10 mouse cellular contexts compared by ENCODE assay signal in the genomic region with DNA sequence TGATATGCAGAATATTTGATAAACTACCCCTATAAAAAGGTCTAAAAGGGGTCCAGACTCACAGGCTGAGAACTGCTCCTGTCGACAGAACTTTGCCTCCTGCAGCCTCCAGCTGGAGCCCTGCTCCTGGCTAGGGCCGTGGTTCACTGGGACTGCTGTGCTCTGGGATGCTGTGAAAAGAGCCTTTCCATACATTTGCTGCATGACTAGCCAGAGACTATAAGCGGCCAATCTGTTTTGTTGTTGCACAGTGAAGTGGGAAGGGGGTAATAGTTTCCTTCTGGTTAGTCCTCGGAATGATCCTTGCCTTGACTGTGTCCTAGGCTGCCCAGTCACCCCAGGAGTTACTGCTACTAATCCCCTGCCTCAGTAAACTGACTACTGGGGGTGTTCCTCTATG. TPM values are rescaled to one million over a fixed set of nuclear protein-coding genes. Genes with fewer than 3 reads are reported as not detected.
DNase-seq lines count a peak whose midpoint lies in the region; ATAC-seq and TF ChIP-seq lines count a peak whose summit lies in the region.
"Had no signal": no experiment of that assay in that cellular context is flagged by ENCODE, and none has a peak within 500 bp of the region (broad histone marks: within the 10 kb centered on the region; RNA-seq: fewer than 3 reads in every experiment).

No protein-coding gene starts in this region.

- H3K9ac ChIP-seq in midbrain, embryonic 16.5 days (ENCODE audit: low read depth, low read length), result no peak overlapping the region
- no peak overlapping the region for H3K9ac ChIP-seq in hindbrain, embryonic 15.5 days
- no peak overlapping the region for H3K9ac ChIP-seq in midbrain, postnatal 0 days (replicated peaks; ENCODE audit: low read length, poor library complexity, severe bottlenecking)
- no peak overlapping the region for H3K9ac ChIP-seq in kidney, embryonic 15.5 days

- no peak for TF ChIP-seq CTCF in midbrain, postnatal 0 days (IDR thresholded peaks at IDR 0.05)

- DNase-seq in midbrain, embryonic 10.5 days (ENCODE audit: low spot score), result peak; percentile 64
- peak; percentile 48 for DNase-seq in embryo, embryonic 9.5 days (ENCODE audit: extremely low spot score)
- DNase-seq in midbrain, postnatal 0 days (ENCODE audit: low spot score), result peak; percentile 53
- DNase-seq in right cerebral cortex, postnatal 4 days, result no peak
- DNase-seq in frontal cortex, postnatal 14 days (ENCODE audit: low spot score in 2 of 2), result no peak

- H3K4me2 ChIP-seq in midbrain, embryonic 16.5 days (ENCODE audit: low read length), result no peak overlapping the region
- no peak overlapping the region for H3K4me2 ChIP-seq in hindbrain, embryonic 15.5 days
- no peak overlapping the region for H3K4me2 ChIP-seq in midbrain, postnatal 0 days (ENCODE audit: low read depth, low read length, poor library complexity, severe bottlenecking)
- H3K4me2 ChIP-seq in kidney, embryonic 15.5 days, result no peak overlapping the region

- no peaks in the 10 kb centered on the region for H3K9me3 ChIP-seq in midbrain, embryonic 10.5 days (replicated peaks)
- no peaks in the 10 kb centered on the region for H3K9me3 ChIP-seq in midbrain, embryonic 16.5 days (replicated peaks; ENCODE audit: control insufficient read depth, low read length, poor library complexity, severe bottlenecking)
- no peaks in the 10 kb centered on the region for H3K9me3 ChIP-seq in hindbrain, embryonic 15.5 days
- no peaks in the 10 kb centered on the region for H3K9me3 ChIP-seq in midbrain, postnatal 0 days (ENCODE audit: low read length)
- H3K9me3 ChIP-seq in kidney, embryonic 15.5 days (replicated peaks), result no peaks in the 10 kb centered on the region
- H3K9me3 ChIP-seq: heart, embryonic 10.5 days had no signal

- H3K4me1 ChIP-seq in midbrain, embryonic 10.5 days, result peaks cover 74% of the 10 kb centered on the region
- peaks cover 6% of the 10 kb centered on the region; the same call in 1 of the 2 replicates for H3K4me1 ChIP-seq in midbrain, embryonic 16.5 days (ENCODE audit: control insufficient read depth, insufficient read depth, low read length)
- peaks cover 24% of the 10 kb centered on the region for H3K4me1 ChIP-seq in hindbrain, embryonic 15.5 days (replicated peaks)
- H3K4me1 ChIP-seq in midbrain, postnatal 0 days (ENCODE audit: insufficient read depth, low read length), result peaks cover 5% of the 10 kb centered on the region; the same call in 1 of the 2 replicates
- H3K4me1 ChIP-seq in kidney, embryonic 15.5 days, result peaks cover 12% of the 10 kb centered on the region

- peak overlapping the region; percentile 3; the same call in 1 of the 2 replicates for H3K4me3 ChIP-seq in midbrain, embryonic 10.5 days
- H3K4me3 ChIP-seq in midbrain, embryonic 16.5 days (ENCODE audit: low read depth, low read length), result no peak overlapping the region
- H3K4me3 ChIP-seq in hindbrain, embryonic 15.5 days, result no peak overlapping the region
- no peak overlapping the region for H3K4me3 ChIP-seq in midbrain, postnatal 0 days (ENCODE audit: low read depth, low read length)
- H3K4me3 ChIP-seq in kidney, embryonic 15.5 days (replicated peaks), result no peak overlapping the region
- H3K4me3 ChIP-seq: heart, embryonic 10.5 days had no signal

- peak overlapping the region; percentile 72 for H3K27ac ChIP-seq in midbrain, embryonic 10.5 days (replicated peaks)
- H3K27ac ChIP-seq in midbrain, embryonic 16.5 days (ENCODE audit: low read length), result no peak overlapping the region
- peak overlapping the region; percentile 31; the same call in 1 of the 2 replicates for H3K27ac ChIP-seq in hindbrain, embryonic 15.5 days (replicated peaks)
- H3K27ac ChIP-seq in midbrain, postnatal 0 days (ENCODE audit: low read depth, low read length), result no peak overlapping the region
- H3K27ac ChIP-seq in kidney, embryonic 15.5 days, result no peak overlapping the region

- no peak for ATAC-seq in midbrain, embryonic 16.5 days
- ATAC-seq in hindbrain, embryonic 15.5 days (ENCODE audit: low FRiP score, low read depth), result peak; percentile 53; the same call in 1 of the 2 replicates
- ATAC-seq in midbrain, postnatal 0 days (ENCODE audit: low FRiP score), result no peak
- ATAC-seq in kidney, embryonic 15.5 days (replicated peaks; ENCODE audit: low FRiP score), result no peak

- peaks cover 81% of the 10 kb centered on the region for H3K36me3 ChIP-seq in midbrain, embryonic 10.5 days
- peaks cover 38% of the 10 kb centered on the region for H3K36me3 ChIP-seq in midbrain, embryonic 16.5 days (ENCODE audit: control insufficient read depth, insufficient read depth, low read length)
- H3K36me3 ChIP-seq in hindbrain, embryonic 15.5 days, result peaks cover 72% of the 10 kb centered on the region
- H3K36me3 ChIP-seq in midbrain, postnatal 0 days (ENCODE audit: insufficient read depth, low read length), result peaks cover 54% of the 10 kb centered on the region
- peaks cover 75% of the 10 kb centered on the region for H3K36me3 ChIP-seq in kidney, embryonic 15.5 days

- WGBS in midbrain, embryonic 10.5 days, result 26% methylated on average over 4 of the region's 4 CpGs
- WGBS in midbrain, embryonic 16.5 days, result 8% methylated on average over 4 of the region's 4 CpGs
- WGBS in hindbrain, embryonic 15.5 days, result 8% methylated on average over 4 of the region's 4 CpGs
- 12% methylated on average over 4 of the region's 4 CpGs for WGBS in midbrain, postnatal 0 days
- WGBS in kidney, embryonic 15.5 days, result 68% methylated on average over 4 of the region's 4 CpGs

- H3K27me3 ChIP-seq in midbrain, embryonic 10.5 days (ENCODE audit: low read depth, poor library complexity, severe bottlenecking), result no peaks in the 10 kb centered on the region
- H3K27me3 ChIP-seq in midbrain, embryonic 16.5 days (ENCODE audit: control insufficient read depth, insufficient read depth, low read depth, low read length), result no peaks in the 10 kb centered on the region
- H3K27me3 ChIP-seq in hindbrain, embryonic 15.5 days, result no peaks in the 10 kb centered on the region
- no peaks in the 10 kb centered on the region for H3K27me3 ChIP-seq in midbrain, postnatal 0 days (ENCODE audit: insufficient read depth, low read length)
- no peaks in the 10 kb centered on the region for H3K27me3 ChIP-seq in kidney, embryonic 15.5 days
- H3K27me3 ChIP-seq: CH12.LX had no signal

RNA-seq across cellular contexts. Expression of a gene that starts 8.4 kb away (rescaled TPM):
- polyA plus RNA-seq in midbrain, embryonic 10.5 days (2016; fragmentation: Nextera tagmentation; extraction: Ambion mirVana), result 1.5 TPM in 2 replicates
- polyA plus RNA-seq in midbrain, embryonic 16.5 days (2015; fragmentation: Nextera tagmentation; extraction: Ambion mirVana), result 0.72 and 1.2 TPM in 2 replicates
- 1.0 and 1.2 TPM in 2 replicates for polyA plus RNA-seq in hindbrain, embryonic 15.5 days (2015; fragmentation: Nextera tagmentation; extraction: Ambion mirVana)
- 0.28 and 0.60 TPM in 2 replicates for total RNA-seq in midbrain, postnatal 0 days (2014; rRNA removed)
- polyA plus RNA-seq in midbrain, postnatal 0 days (2015; fragmentation: Nextera tagmentation; extraction: Ambion mirVana), result 0.60 and 0.63 TPM in 2 replicates
- polyA plus RNA-seq in kidney, embryonic 15.5 days (2015; fragmentation: Nextera tagmentation; extraction: Ambion mirVana), result 2.3 and 7.6 TPM in 2 replicates

Comparison
In these comparisons a context has a peak if more than half of its experiments do, and no peak if none do; other contexts are left out.
1. H3K27ac ChIP-seq: peak in midbrain, embryonic 10.5 days (single experiment) and hindbrain, embryonic 15.5 days (single experiment); none in midbrain, embryonic 16.5 days (single experiment), midbrain, postnatal 0 days (single experiment) and kidney, embryonic 15.5 days (single experiment).
2. DNase-seq: peak in midbrain, embryonic 10.5 days (single experiment), embryo, embryonic 9.5 days (single experiment) and midbrain, postnatal 0 days (single experiment); none in right cerebral cortex, postnatal 4 days (single experiment) and frontal cortex, postnatal 14 days (0 of 2).